Mouse (Mus musculus): ENCODE data around the gene Cabp1.
"Not testable (repeated sequence)": the region's sequence is repeated elsewhere in the genome, so short reads cannot be mapped to it uniquely, and the experiment has no call there.

Cabp1 gene

GRCm38 (mm10) chr5:115177866-115178265 is 16.3 kb downstream of the Cabp1 start:
- DNase-seq (ENCODE audit: low read depth in 2 of 2, low spot score in 2 of 2) = no peak

DNA sequence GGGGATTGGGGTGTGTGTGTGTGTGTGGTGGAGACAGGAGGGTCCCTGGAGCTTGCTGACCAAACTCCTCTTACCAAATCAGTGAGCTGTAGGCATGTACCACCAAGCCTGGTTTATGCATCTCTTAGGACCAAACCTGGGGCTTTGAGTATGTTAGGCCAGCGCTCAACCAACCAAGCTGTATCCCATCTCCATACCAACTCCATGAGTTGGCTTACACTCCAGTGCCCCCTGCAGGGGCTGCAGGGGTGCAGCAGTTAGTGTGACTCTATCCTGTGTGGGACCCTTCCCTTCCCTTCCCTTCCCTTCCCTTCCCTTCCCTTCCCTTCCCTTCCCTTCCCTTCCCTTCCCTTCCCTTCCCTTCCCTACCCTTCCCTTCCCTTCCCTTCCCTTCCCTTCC is 19.6 kb downstream of the Cabp1 start:
- no peak for DNase-seq (ENCODE audit: low read depth in 2 of 2, low spot score in 2 of 2)

GRCm38 (mm10) chr5:115170150-115170549 is 24.0 kb downstream of the Cabp1 start:
- DNase-seq (ENCODE audit: low read depth in 2 of 2, low spot score in 2 of 2) = no peak

- DNase-seq (ENCODE audit: low read depth in 2 of 2, low spot score in 2 of 2) = no peak
These were observed 25.4 kb downstream of the Cabp1 start for GRCm38 (mm10) chr5:115168641-115169415.

DNA sequence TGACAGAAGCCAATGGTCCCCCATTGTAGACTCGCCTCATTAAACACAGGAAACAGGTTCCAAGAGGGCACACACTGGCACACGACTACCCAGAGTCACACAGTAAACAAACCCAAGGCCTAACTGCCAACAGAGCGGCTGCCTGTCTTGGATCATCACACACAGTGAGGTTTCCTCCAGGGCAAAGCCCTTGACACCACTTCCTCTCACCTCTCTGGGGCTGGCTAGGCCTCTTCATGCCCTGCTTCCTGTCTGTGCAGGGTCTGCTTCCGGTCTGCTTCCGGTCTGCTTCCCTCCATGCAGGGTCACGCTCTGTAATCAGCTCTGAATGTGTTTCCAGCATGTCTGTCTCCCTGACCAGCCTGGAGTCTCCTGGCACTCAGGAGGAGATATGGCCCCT is 26.8 kb downstream of the Cabp1 start:
- DNase-seq (ENCODE audit: low read depth in 2 of 2, low spot score in 2 of 2) = peak; percentile 71 to 80

DNA sequence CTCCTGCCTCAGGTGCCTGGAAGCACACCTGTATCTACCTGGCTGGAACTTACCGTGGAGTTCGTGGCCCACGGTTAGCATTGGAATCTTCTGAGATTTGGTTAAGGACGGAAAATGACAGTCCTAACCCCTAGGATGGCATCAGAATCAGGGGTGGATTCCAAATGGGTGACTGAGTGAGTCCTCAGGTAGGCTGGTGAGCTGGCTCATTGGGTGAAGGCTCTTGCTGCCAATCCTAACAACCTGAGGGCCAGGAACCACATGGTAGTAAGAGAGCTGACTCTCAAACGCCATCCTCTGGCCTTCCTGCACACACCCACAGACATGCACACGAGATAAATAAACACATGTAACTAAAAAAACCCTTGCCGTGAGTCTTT is 27.4 kb downstream of the Cabp1 start:
- no peak for DNase-seq (ENCODE audit: low read depth in 2 of 2, low spot score in 2 of 2)

DNA sequence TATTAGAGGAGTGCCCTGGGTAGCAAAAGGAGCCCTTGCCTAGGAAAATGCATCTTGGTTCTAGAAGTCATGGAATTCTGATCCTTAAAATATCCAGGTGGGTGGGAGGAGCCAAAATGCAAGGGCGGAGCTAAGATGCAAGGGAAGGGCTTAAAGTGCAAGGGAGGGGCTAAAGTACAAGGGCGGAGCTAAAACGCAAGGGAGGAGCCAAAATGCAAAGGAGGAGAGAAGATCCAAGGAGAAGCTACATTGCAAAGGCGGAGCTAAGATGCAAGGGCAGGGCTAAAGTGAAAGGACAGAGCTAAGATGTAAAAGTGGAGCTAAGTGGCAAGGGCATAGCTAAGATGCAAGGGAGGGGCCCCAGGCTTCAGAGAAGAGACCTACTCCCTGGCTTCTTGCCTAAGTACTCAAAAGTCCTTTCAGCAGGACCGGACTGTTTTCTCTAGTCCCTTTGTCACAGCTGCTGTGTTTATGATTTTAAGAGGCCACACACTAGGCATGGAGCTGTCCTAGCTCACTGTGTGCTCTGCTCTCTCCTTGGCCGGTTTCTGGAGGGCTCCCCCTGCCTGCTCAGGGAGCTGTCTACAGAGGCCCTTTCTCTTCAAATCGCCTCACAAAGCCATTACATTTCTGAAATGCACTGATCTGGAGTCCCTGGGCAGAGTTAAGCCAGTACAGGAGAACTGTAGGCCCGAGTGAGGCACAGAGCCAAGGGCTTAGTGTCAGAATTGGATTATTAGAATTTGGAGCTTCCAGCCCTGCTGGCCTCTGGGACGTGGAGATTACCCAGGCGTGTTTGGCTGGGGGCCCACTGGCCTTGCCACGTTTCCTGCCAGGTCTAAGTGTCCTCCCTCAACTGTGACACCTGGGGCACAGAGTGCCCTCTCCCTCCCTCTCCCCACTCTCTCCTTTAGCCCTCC is 28.0 kb downstream of the Cabp1 start:
- DNase-seq (ENCODE audit: low read depth in 2 of 2, low spot score in 2 of 2) = no peak

DNA sequence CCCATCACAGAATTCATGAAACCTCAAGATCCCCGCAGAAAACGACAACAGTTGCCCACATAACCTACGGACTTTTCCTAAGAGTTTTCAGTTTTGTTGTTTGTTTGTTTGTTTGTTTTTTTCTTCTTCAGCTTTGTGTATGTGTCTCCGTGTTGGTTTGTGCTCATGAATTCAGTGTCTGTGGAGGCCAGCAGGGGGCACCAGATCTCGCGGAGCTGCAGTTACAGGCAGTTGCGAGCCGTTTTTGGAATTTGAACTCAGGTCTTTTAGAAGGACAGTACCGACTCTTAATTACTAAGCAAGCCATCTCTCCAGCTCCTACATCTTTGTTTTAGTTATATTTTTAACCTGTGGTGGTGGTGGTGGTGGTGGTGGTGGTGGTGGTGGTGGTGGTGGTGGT is 28.8 kb downstream of the Cabp1 start:
- no peak for DNase-seq (ENCODE audit: low read depth in 2 of 2, low spot score in 2 of 2)

DNA sequence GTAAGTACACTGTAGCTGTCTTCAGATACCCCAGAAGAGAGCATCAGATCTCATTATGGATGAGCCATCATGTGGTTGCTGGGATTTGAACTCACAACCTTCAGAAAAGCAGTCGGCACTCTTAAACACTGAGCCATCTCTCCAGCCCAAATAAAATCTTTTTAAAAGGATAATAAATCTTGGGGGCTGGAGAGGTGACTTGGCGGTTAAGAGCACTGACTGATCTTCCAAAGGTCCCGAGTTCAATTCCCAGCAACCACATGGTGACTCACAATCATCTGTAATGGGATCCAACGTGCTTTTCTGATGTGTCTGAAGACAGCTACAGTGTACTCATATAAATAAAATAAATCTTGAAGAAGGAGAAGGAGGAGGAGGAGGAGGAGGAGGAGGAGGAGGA is 29.7 kb downstream of the Cabp1 start:
- DNase-seq (ENCODE audit: low read depth in 2 of 2, low spot score in 2 of 2) = not testable (repeated sequence)

- DNase-seq (ENCODE audit: low read depth in 2 of 2, low spot score in 2 of 2) = peak; percentile 47 to 68
These were observed 30.6 kb downstream of the Cabp1 start for GRCm38 (mm10) chr5:115163563-115163962.

DNA sequence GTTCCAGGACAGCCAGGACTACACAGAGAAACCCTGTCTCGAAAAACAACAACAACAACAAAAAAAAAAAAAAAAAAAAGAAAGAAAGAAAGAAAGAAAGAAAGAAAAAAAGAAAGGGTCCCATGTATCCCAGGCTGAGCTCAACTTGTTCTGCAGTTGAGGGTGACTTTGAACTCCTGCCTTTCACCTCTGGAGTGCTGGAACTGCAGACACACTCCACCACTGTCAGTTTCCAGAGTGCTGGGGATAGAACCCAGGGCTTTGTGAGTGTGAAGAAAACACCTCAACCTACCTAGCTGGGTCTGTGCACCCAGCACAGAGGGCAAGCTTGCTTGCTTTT is 32.3 kb downstream of the Cabp1 start:
- not testable (repeated sequence) for DNase-seq (ENCODE audit: low read depth in 2 of 2, low spot score in 2 of 2)

DNA sequence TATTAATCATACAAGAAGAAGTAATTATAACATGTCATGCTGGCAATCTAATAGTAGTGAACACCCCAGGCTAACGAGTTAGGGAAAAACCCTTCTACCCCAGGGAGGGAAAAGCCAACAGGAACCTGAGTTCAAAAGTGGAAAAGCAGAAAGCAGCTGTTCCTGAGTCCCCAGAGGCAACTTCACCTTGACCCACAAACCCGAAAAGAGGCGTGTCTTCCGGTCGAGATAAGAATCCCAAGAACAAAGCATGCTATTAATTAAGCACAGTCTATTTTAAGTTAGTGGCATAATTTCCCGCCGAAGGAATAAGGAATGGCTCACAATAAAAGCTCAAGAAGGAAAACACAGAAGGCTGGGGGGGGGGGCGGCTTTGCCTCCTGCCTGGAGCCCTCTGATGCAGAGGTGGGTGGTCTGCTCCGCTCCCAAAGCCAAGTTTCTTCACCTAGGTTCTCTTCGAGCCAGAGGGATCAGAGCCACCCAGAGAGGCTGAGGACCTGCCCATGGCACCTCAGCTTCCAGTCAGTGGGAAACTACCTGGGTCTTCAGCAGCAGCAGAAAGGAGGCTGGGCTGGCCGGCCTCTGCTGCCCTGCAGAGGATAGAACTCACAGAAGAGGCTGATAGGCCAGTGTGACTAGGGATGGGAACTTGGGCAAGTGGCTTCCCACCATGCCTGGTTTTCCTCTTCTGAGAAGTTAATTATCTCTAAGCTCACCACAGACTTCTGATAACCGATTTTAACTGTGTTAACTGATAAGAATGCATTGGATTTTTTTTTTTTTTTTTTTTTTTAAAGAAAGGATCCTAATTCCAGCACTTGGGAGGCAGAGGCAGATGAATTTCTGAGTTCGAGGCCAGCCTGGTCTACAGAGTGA is 32.9 kb downstream of the Cabp1 start:
- no peak for DNase-seq (ENCODE audit: low read depth in 2 of 2, low spot score in 2 of 2)

DNA sequence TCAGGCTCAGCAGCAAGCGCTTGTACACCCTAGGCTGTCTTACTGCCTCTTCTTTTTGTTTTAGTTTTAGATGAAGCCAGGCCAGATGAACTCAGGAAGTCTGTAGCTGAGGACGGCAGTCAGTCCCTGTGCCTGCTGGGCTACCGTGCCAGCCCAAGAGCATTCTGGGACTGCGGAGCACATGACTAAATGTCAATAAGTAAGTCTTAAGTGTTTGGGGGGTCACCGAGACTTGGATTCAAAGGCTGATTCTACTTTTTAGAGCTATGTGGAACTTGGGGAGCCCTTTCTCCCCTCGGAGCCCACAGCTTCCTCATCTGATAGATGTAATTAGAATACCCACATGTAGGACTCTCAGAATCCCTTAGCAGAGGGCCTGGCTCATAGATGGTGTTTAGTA is 33.5 kb downstream of the Cabp1 start:
- DNase-seq (ENCODE audit: low read depth in 2 of 2, low spot score in 2 of 2) = no peak

DNA sequence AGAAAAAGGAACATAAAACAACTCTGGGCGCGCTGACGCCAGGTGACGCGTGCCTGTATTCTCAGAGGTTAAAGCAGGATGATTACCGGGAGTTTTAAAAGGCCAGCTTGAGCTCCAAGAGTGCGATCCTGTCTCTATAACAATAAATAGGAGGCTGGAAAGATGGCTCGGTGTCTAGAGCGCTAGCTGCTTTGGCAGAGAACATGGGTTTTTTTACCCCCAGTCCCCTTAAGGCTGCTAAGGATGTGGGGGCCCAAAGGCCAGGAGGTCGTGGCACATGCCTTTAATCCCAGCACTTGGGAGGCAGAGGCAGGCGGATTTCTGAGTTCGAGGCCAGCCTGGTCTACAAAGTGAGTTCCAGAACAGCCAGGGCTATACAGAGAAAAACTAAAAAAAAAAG is 35.0 kb downstream of the Cabp1 start:
- DNase-seq (ENCODE audit: low read depth in 2 of 2, low spot score in 2 of 2) = no peak

DNA sequence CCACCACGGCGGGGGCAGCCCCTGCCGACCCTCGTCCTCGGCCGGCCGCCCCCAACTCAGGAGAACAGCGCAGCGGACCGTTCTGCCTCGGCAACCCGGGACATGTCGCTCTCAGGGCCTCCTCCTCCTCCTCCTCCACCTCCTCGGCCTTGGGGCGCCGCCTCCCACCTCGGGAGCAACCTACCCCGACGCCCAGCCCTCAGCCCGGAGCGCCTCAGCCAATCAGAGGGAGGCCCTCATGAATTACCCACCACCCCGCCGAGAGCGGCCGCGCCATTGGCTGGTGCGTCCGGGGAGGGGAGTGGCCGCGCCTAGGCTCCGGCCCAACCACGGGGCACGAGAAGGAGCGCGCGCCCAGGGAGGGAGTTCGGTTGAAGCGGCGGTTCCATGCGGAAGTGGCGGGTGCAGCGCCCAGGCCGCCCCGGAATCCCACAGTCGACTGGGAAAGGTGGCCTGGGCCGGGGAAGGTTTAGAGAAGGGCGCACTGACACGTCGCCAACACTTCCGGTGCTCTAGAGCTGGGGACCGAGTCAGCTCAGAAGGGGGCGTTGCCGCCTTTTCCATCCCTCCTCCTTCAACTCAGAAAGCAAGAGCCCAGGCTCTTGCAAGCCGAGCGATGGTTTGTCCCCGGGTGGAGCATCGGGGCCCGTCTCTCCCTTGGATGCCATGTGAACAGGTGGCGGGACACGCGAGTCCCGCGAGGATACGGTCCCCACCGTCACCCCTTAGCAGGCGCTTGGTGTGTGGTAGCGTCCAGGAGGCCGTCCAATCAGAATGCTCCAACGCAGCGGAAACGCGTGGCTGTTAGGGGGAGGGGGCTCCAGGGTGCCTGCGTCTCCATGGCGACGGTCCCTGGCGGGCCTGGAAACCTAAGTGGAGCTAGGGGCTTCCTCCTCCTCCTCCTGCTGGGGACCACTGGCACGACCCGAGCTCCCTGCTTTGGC is 35.9 kb downstream of the Cabp1 start, which contains the start of gene Mlec:
Gene Mlec, minus strand, starts transcription at position 140 of the 944 bp plus-strand sequence.
- peak; percentile 98 to 99 for DNase-seq (ENCODE audit: low read depth in 2 of 2, low spot score in 2 of 2)

DNA sequence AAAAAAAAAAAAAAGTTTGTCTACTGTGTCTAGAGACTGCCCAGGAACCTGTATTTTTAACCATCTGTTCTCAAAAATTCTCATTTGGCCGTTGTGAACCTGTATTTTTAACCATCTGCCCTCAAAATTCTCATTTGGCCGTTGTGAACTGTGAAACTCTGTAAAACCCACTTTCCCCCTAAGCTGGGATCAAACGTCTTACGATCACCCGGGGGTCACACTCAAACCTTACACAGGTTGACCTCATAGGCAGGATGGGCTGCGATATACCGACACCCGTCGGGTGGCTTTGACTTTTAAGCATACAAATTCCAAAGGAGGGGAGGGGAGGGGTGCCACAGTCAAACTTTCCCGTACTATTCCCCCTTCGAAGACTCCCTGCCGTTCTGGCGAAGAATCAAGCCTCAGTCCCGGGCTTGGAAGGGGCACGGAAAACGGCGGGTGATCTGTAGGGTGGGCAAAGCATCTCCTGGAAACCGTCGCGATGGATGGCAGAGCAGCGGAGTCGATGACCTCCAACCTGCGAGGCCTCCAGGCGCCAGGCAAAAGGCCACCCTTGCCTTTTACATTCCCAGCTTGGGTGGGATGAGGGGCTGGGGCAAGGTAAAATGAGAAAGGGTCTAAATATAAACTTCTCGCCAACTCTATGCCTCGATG is 37.1 kb downstream of the Cabp1 start:
- DNase-seq (ENCODE audit: low read depth in 2 of 2, low spot score in 2 of 2) = peak in 1 of 2 experiments; percentile 38

GRCm38 (mm10) chr5:115156401-115156800 is 37.8 kb downstream of the Cabp1 start:
- DNase-seq (ENCODE audit: low read depth in 2 of 2, low spot score in 2 of 2) = no peak

GRCm38 (mm10) chr5:115155831-115156230 is 38.4 kb downstream of the Cabp1 start:
- DNase-seq (ENCODE audit: low read depth in 2 of 2, low spot score in 2 of 2) = no peak

DNA sequence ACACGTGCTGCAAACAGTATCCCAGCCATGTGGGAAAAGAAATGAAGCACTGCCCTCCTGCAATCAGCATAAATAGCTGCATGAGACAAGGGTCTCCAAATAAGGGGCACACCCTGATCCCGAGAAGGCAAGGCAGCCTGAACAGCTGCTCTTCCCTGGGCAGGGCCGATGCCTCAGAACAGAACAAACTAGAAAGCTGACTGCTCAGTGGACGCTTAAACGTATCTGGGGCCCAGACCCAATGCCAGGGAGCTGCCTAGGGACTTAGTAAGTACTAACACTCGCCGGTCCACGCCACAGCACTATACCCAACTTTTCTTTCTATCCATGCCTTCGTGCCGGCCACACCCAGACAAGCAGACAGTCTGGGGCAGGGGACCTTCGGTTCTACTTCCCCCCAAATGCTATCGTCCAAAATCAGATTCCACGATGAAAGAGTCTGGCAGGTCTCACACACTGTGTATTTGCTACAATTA is 39.0 kb downstream of the Cabp1 start:
- DNase-seq (ENCODE audit: low read depth in 2 of 2, low spot score in 2 of 2) = no peak

Measured in CD8-positive naive resting alpha-beta T cell, adult 2 months (primary cell).